Mouse (Mus musculus) lung, postnatal 0 days (tissue): ENCODE data around the gene Chd2.

ENCODE experiments used
- CTCF ChIP-seq: IDR thresholded peaks from 2 replicates; pipeline ENCODE4 v1.5.1; 2016; ENCODE audit warnings: antibody characterized with exemption, mild to moderate bottlenecking
- EP300 ChIP-seq: IDR thresholded peaks from 2 replicates; pipeline ENCODE4 v1.6.1; 2016; ENCODE audit warnings: antibody characterized with exemption, mild to moderate bottlenecking, control low read depth

DNA sequence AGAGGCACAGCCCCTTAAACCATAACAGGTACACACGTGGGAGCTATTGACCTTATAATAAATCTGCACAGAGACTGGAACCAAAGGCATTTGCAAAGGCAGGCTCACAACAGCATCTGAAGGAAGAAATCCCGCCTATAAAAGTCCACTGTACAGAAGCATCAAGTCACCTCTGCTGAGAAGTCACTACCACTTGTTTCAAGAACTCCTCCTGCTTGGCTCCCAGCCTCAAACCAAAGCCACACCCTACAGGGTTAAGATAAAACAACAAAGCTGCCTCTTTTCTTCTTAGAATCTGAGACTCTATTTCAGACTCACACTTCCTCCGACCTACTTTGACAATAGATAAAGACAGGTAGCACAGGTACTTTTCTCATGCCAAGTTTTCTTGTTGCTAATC lies 62.1 kb downstream of the Chd2 start:
- TF ChIP-seq CTCF (no peak), EP300 (no peak)
